Mouse (Mus musculus): ENCODE data around the gene Polq. TPM values are rescaled to one million over a fixed set of nuclear protein-coding genes. Genes with fewer than 3 reads are reported as not detected.

Polq gene
- polyA plus RNA-seq, 1 experiment from 2014 or later = 12.8 TPM

DNA sequence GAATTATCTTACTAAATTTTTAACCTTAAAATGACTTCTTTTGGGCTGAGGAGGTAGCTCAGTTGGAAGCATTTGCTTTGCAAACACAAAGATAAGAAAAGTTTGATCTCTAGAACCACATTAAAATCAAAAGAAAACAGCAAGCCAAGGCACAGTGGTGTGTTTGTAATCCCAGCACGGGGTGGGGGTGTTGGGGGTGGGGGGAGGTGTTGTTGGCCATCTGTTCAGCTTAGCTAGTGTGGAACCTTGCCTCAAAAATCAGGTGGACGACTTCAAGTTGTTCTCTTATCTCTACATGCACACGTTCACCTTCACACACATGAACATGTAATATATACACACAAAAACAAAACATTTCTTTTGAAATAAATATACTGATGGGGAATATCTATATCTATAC, 20.4 kb downstream of the Polq start:
- H3K4me2 ChIP-seq (ENCODE audit: low read depth, severe bottlenecking) = no peak overlapping the region
- H3K9me3 ChIP-seq (ENCODE audit: control insufficient read depth, low read length) = no peaks in the 10 kb centered on the region
- peaks cover 7% of the 10 kb centered on the region; the same call in 1 of the 2 replicates for H3K36me3 ChIP-seq (ENCODE audit: control insufficient read depth, insufficient read depth, low read length)
- ATAC-seq (ENCODE audit: insufficient number of reproducible peaks, low FRiP score, low TSS enrichment, low read depth) (no peak), DNase-seq (ENCODE audit: low spot score) (no peak)
- H3K9ac ChIP-seq (ENCODE audit: low read length) = no peak overlapping the region
- no peak overlapping the region for H3K27ac ChIP-seq (replicated peaks; ENCODE audit: low read depth, low read length)
- WGBS = 78% methylated on average over 3 of the region's 3 CpGs
- H3K4me3 ChIP-seq (ENCODE audit: low read depth, low read length) = no peak overlapping the region
- no peaks in the 10 kb centered on the region for H3K4me1 ChIP-seq (ENCODE audit: control insufficient read depth, insufficient read depth, low read length)
- H3K27me3 ChIP-seq (ENCODE audit: control insufficient read depth, insufficient read depth, low read length) = no peaks in the 10 kb centered on the region

DNA sequence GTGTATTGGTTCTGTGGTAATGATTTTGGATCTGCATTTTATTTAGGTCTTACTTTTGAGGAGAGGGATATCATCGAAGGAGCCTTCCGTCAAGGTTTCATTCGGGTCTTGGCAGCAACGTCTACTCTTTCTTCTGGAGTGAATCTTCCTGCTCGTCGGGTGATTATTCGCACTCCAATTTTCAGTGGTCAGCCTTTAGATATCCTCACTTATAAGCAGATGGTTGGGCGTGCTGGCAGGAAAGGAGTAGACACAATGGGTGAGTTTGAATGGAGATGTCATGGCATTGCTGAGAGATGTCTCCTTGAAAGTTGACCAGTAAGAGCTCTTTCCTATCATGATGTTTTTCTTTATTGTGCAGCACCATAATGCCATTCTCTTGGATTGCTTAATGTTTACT, 23.2 kb downstream of the Polq start:
- Histone ChIP-seq H3K27me3 (ENCODE audit: control insufficient read depth, insufficient read depth, low read length) (no peaks in the 10 kb centered on the region), H3K4me1 (ENCODE audit: control insufficient read depth, insufficient read depth, low read length) (no peaks in the 10 kb centered on the region), H3K9ac (ENCODE audit: low read length) (no peak overlapping the region), H3K27ac (replicated peaks; ENCODE audit: low read depth, low read length) (no peak overlapping the region), H3K9me3 (ENCODE audit: control insufficient read depth, low read length) (no peaks in the 10 kb centered on the region), H3K4me3 (ENCODE audit: low read depth, low read length) (no peak overlapping the region), H3K4me2 (ENCODE audit: low read depth, severe bottlenecking) (no peak overlapping the region), H3K36me3 (ENCODE audit: control insufficient read depth, insufficient read depth, low read length) (peaks cover 7% of the 10 kb centered on the region; the same call in 1 of the 2 replicates)
- ATAC-seq (ENCODE audit: insufficient number of reproducible peaks, low FRiP score, low TSS enrichment, low read depth) (no peak), DNase-seq (ENCODE audit: low spot score) (no peak)
- WGBS = 96% methylated on average over 8 of the region's 8 CpGs

DNA sequence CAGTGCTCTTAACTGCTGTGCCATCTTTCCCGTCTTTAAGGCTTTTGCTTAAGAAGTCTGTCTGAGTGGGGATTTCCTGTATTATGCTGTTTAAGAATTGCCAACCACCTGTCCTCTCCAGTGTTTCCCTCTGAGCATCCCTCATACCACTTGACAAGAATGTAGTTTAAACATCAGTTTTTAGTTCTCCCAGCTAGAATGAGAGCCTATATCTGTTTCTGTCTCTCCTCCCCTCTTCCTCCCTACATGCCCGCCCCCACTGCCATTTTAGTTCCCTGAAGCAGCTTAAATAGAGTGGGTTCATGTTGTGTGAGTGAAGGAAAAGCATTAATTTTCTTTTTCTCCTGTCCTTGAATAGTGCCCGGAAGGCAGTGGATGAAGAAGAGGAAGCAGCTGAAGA, 48.0 kb downstream of the Polq start:
- no peaks in the 10 kb centered on the region for H3K4me1 ChIP-seq (ENCODE audit: control insufficient read depth, insufficient read depth, low read length)
- WGBS = 86% methylated on average over 3 of the region's 3 CpGs
- no peak overlapping the region for H3K4me3 ChIP-seq (ENCODE audit: low read depth, low read length)
- no peak overlapping the region for H3K4me2 ChIP-seq (ENCODE audit: low read depth, severe bottlenecking)
- H3K27ac ChIP-seq (replicated peaks; ENCODE audit: low read depth, low read length) = no peak overlapping the region
- H3K9ac ChIP-seq (ENCODE audit: low read length) = no peak overlapping the region
- no peaks in the 10 kb centered on the region for H3K27me3 ChIP-seq (ENCODE audit: control insufficient read depth, insufficient read depth, low read length)
- DNase-seq (ENCODE audit: low spot score) (no peak), ATAC-seq (ENCODE audit: insufficient number of reproducible peaks, low FRiP score, low TSS enrichment, low read depth) (no peak)
- H3K9me3 ChIP-seq (ENCODE audit: control insufficient read depth, low read length) = no peaks in the 10 kb centered on the region
- H3K36me3 ChIP-seq (ENCODE audit: control insufficient read depth, insufficient read depth, low read length) = peaks cover 17% of the 10 kb centered on the region

DNA sequence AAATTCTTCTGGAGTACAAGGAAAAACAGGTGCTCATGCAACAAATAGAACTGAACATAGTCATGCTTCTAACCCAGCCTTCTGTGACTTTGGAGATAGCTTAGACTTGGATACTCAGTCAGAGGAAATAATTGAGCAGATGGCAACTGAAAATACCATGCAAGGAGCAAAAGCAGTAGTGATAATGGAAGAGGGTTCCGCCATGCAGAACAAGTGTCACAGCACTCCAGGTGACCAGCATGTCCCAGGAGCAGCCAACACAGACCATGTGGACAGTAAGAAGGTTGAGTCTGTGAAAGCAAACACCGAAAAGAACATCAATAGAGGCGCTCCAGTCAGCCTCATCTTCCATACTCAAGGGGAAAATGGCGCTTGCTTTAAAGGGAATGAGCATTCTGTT, 49.7 kb downstream of the Polq start:
- no peak overlapping the region for H3K4me2 ChIP-seq (ENCODE audit: low read depth, severe bottlenecking)
- no peak overlapping the region for H3K27ac ChIP-seq (replicated peaks; ENCODE audit: low read depth, low read length)
- no peaks in the 10 kb centered on the region for H3K9me3 ChIP-seq (ENCODE audit: control insufficient read depth, low read length)
- no peaks in the 10 kb centered on the region for H3K27me3 ChIP-seq (ENCODE audit: control insufficient read depth, insufficient read depth, low read length)
- no peak for ATAC-seq (ENCODE audit: insufficient number of reproducible peaks, low FRiP score, low TSS enrichment, low read depth)
- H3K4me1 ChIP-seq (ENCODE audit: control insufficient read depth, insufficient read depth, low read length) = no peaks in the 10 kb centered on the region
- peaks cover 17% of the 10 kb centered on the region for H3K36me3 ChIP-seq (ENCODE audit: control insufficient read depth, insufficient read depth, low read length)
- H3K9ac ChIP-seq (ENCODE audit: low read length) = no peak overlapping the region
- 95% methylated on average over 4 of the region's 4 CpGs for WGBS
- no peak for DNase-seq (ENCODE audit: low spot score)
- H3K4me3 ChIP-seq (ENCODE audit: low read depth, low read length) = no peak overlapping the region

DNA sequence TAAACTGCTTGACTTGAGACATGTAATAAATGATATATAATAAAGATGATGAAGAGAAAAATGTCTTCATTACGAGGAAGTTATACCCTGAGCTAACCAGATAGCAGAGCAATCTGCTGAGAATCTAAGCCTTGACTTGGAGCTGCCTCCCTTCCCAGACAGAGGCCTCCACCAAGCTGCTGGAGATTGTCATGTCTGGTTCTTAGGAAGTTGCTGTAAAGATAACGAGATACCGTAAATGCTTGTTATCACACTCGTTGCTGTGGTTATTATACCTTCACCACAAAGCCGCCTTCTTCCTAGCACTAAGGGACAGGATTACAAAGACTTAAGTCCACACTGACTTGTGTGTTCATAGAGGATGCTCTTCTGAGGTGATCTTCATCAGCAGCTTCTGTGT, 60.8 kb downstream of the Polq start:
- Histone ChIP-seq H3K4me3 (ENCODE audit: low read depth, low read length) (no peak overlapping the region), H3K27ac (replicated peaks; ENCODE audit: low read depth, low read length) (no peak overlapping the region), H3K36me3 (ENCODE audit: control insufficient read depth, insufficient read depth, low read length) (peaks cover 2% of the 10 kb centered on the region), H3K27me3 (ENCODE audit: control insufficient read depth, insufficient read depth, low read length) (no peaks in the 10 kb centered on the region), H3K9me3 (ENCODE audit: control insufficient read depth, low read length) (no peaks in the 10 kb centered on the region), H3K4me1 (ENCODE audit: control insufficient read depth, insufficient read depth, low read length) (no peaks in the 10 kb centered on the region), H3K4me2 (ENCODE audit: low read depth, severe bottlenecking) (no peak overlapping the region), H3K9ac (ENCODE audit: low read length) (no peak overlapping the region)
- DNase-seq (ENCODE audit: low spot score) = no peak
- WGBS = 77% methylated on average over 5 of the region's 5 CpGs
- ATAC-seq (ENCODE audit: insufficient number of reproducible peaks, low FRiP score, low TSS enrichment, low read depth) = no peak

DNA sequence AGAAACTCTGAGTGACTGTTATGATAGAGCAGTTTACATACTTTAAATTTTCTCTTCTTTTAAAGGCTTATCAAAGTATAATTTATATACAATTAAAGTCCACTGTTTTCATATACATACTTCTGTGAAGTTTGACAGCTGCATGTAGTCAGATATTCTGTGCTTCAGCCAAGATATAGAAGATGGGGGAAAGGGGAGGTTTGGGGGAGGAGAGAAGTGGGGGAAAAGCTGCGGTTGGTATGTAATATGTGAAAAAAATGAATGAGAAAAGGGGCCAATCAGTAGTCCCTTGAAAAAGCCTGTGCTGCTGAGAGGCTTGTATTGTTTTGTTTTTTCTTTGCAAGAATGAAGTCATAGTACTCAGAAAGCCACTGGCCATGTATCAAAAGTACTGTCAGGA, 78.1 kb downstream of the Polq start:
- H3K4me2 ChIP-seq (ENCODE audit: low read depth, severe bottlenecking) = no peak overlapping the region
- H3K9ac ChIP-seq (ENCODE audit: low read length) = no peak overlapping the region
- H3K36me3 ChIP-seq (ENCODE audit: control insufficient read depth, insufficient read depth, low read length) = peaks cover 8% of the 10 kb centered on the region; the same call in 1 of the 2 replicates
- H3K4me1 ChIP-seq (ENCODE audit: control insufficient read depth, insufficient read depth, low read length) = no peaks in the 10 kb centered on the region
- 92% methylated on average over 1 of the region's 1 CpGs for WGBS
- DNase-seq (ENCODE audit: low spot score) (no peak), ATAC-seq (ENCODE audit: insufficient number of reproducible peaks, low FRiP score, low TSS enrichment, low read depth) (no peak)
- H3K27me3 ChIP-seq (ENCODE audit: control insufficient read depth, insufficient read depth, low read length) = no peaks in the 10 kb centered on the region
- no peak overlapping the region for H3K27ac ChIP-seq (replicated peaks; ENCODE audit: low read depth, low read length)
- no peak overlapping the region for H3K4me3 ChIP-seq (ENCODE audit: low read depth, low read length)
- no peaks in the 10 kb centered on the region for H3K9me3 ChIP-seq (ENCODE audit: control insufficient read depth, low read length)

DNA sequence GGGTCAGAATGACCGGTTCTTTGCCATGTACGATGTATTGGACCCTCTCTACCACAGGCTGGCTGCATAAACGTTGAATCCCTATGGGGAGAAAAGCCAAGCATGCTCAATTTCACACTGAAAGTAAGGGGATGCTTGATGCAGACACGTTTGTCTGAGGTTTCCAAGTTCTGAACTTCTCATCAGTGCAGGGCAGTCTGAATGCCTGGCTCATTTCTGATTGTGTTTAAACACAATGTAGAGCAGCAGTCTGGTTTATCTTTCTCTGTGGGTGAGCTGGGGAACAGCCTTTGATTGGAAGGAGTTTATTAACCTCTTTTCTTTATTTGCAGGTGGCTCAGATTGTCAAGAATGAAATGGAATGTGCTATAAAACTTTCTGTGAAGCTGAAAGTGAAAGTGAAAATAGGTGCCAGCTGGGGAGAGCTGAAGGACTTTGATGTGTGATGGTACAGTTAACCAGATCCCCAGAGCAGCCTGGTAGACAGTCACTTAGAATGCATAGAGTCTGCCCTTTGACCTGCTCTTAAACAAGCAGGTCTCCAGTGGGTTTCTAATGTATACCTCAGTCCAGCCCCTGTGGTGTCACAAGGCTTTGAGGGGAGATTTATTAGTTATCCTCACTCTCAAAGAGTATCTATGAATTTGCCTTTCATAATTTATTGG, 82.7 kb downstream of the Polq start:
- no peaks in the 10 kb centered on the region for H3K27me3 ChIP-seq (ENCODE audit: control insufficient read depth, insufficient read depth, low read length)
- DNase-seq (ENCODE audit: low spot score) = no peak
- no peaks in the 10 kb centered on the region for H3K4me1 ChIP-seq (ENCODE audit: control insufficient read depth, insufficient read depth, low read length)
- H3K27ac ChIP-seq (replicated peaks; ENCODE audit: low read depth, low read length) = no peak overlapping the region
- H3K4me2 ChIP-seq (ENCODE audit: low read depth, severe bottlenecking) = no peak overlapping the region
- ATAC-seq (ENCODE audit: insufficient number of reproducible peaks, low FRiP score, low TSS enrichment, low read depth) = no peak
- H3K9ac ChIP-seq (ENCODE audit: low read length) = no peak overlapping the region
- H3K36me3 ChIP-seq (ENCODE audit: control insufficient read depth, insufficient read depth, low read length) = peaks cover 5% of the 10 kb centered on the region; the same call in 1 of the 2 replicates
- no peak overlapping the region for H3K4me3 ChIP-seq (ENCODE audit: low read depth, low read length)
- H3K9me3 ChIP-seq (ENCODE audit: control insufficient read depth, low read length) = no peaks in the 10 kb centered on the region
- WGBS = 83% methylated on average over 4 of the region's 4 CpGs

DNA sequence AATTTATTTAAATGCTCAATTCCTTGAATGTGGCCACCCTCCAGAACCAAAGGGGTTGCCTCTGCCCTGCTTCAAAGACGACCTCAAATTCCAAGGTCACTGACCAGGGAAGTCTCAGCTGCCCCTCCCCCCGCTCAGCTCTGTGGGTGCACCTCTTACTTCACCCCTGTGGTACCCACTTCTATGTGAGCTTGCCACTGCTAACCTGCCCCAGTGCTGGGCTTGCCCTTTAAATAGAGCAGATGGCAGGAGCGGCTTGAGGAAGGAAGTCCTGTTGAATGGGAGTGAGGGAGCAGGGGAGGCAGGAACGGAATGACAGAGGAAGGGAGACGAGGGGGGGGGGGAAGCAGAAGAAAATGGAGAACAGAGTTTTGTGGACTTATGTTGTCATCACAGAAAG, 97.2 kb downstream of the Polq start:
- no peaks in the 10 kb centered on the region for H3K36me3 ChIP-seq (ENCODE audit: control insufficient read depth, insufficient read depth, low read length)
- no peak for DNase-seq (ENCODE audit: low spot score)
- H3K9me3 ChIP-seq (ENCODE audit: control insufficient read depth, low read length) = no peaks in the 10 kb centered on the region
- ATAC-seq (ENCODE audit: insufficient number of reproducible peaks, low FRiP score, low TSS enrichment, low read depth) = no peak
- H3K4me1 ChIP-seq (ENCODE audit: control insufficient read depth, insufficient read depth, low read length) = no peaks in the 10 kb centered on the region
- no peak overlapping the region for H3K9ac ChIP-seq (ENCODE audit: low read length)
- H3K4me3 ChIP-seq (ENCODE audit: low read depth, low read length) = no peak overlapping the region
- no peak overlapping the region for H3K4me2 ChIP-seq (ENCODE audit: low read depth, severe bottlenecking)
- WGBS = 36% methylated on average over 5 of the region's 5 CpGs
- no peak overlapping the region for H3K27ac ChIP-seq (replicated peaks; ENCODE audit: low read depth, low read length)
- no peaks in the 10 kb centered on the region for H3K27me3 ChIP-seq (ENCODE audit: control insufficient read depth, insufficient read depth, low read length)

DNA sequence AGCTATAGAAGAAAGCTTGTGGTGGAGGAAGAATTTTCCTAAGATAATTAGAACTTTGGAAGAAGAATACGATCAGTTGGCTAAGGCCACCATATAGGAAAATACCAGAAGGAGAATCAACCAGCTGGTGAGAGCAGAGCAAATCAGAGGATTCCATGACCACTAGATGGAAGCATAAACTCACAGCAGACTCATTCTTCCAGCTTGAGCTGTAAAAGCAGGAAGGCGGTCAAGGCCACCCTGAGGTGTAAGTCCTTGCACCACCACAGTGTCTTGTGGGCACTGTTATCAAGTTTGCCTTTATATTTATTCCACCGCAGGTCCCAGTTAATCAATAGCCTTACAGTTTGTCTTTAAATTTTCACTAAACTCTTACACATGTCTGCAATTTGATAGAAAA, 97.7 kb downstream of the Polq start:
- H3K9me3 ChIP-seq (ENCODE audit: control insufficient read depth, low read length) = no peaks in the 10 kb centered on the region
- H3K4me3 ChIP-seq (ENCODE audit: low read depth, low read length) = no peak overlapping the region
- DNase-seq (ENCODE audit: low spot score) (peak; percentile 50), ATAC-seq (ENCODE audit: insufficient number of reproducible peaks, low FRiP score, low TSS enrichment, low read depth) (peak; percentile 39; the same call in 1 of the 2 replicates)
- 35% methylated on average over 3 of the region's 3 CpGs for WGBS
- no peak overlapping the region for H3K9ac ChIP-seq (ENCODE audit: low read length)
- H3K27ac ChIP-seq (replicated peaks; ENCODE audit: low read depth, low read length) = no peak overlapping the region
- H3K27me3 ChIP-seq (ENCODE audit: control insufficient read depth, insufficient read depth, low read length) = no peaks in the 10 kb centered on the region
- H3K4me2 ChIP-seq (ENCODE audit: low read depth, severe bottlenecking) = no peak overlapping the region
- H3K36me3 ChIP-seq (ENCODE audit: control insufficient read depth, insufficient read depth, low read length) = no peaks in the 10 kb centered on the region
- no peaks in the 10 kb centered on the region for H3K4me1 ChIP-seq (ENCODE audit: control insufficient read depth, insufficient read depth, low read length)
